Mouse (Mus musculus) cerebellum, postnatal 36 days (tissue): ENCODE results near the gene Rfk.

Experiments
- DNase-seq, 2 experiments: peaks; one replicate each; pipeline ENCODE4 v3.0.0; 2021 to 2022; ENCODE audit warnings: mixed read lengths in 2 of 2

Gene Rfk

GRCm38 (mm10) chr19:17393841-17394591 lies at the start of gene Rfk:
Gene Rfk, plus strand, starts transcription at chr19:17394043.
- DNase-seq, result peak; percentile 91 to 95

- DNase-seq, result no peak
These were observed 49.0 kb upstream of the Rfk start for GRCm38 (mm10) chr19:17344881-17345280.

GRCm38 (mm10) chr19:17346716-17347474 lies 46.9 kb upstream of the Rfk start:
- no peak for DNase-seq

GRCm38 (mm10) chr19:17347852-17348251 lies 46.0 kb upstream of the Rfk start:
- no peak for DNase-seq

- DNase-seq, result no peak
These were observed 40.1 kb upstream of the Rfk start for GRCm38 (mm10) chr19:17353727-17354126.

GRCm38 (mm10) chr19:17354362-17354761 lies 39.5 kb upstream of the Rfk start:
- DNase-seq, result no peak

GRCm38 (mm10) chr19:17354797-17355196 lies 39.0 kb upstream of the Rfk start:
- DNase-seq, result peak; percentile 20 to 43

- DNase-seq, result peak; percentile 11 to 24
These were observed 38.5 kb upstream of the Rfk start for GRCm38 (mm10) chr19:17355361-17355760.

- peak; percentile 76 to 84 for DNase-seq
These were observed 37.6 kb upstream of the Rfk start for GRCm38 (mm10) chr19:17355950-17356867.

- DNase-seq, result no peak
These were observed 36.9 kb upstream of the Rfk start for GRCm38 (mm10) chr19:17356932-17357331.

GRCm38 (mm10) chr19:17357391-17357790 lies 36.5 kb upstream of the Rfk start:
- no peak for DNase-seq

- DNase-seq, result no peak
These were observed 34.4 kb upstream of the Rfk start for GRCm38 (mm10) chr19:17359315-17359890.

GRCm38 (mm10) chr19:17361181-17361580 lies 32.7 kb upstream of the Rfk start:
- DNase-seq, result no peak

- DNase-seq, result peak; percentile 39 to 64
These were observed 29.1 kb upstream of the Rfk start for GRCm38 (mm10) chr19:17364741-17365140.

- no peak for DNase-seq
These were observed 27.3 kb upstream of the Rfk start for GRCm38 (mm10) chr19:17366364-17367090.

GRCm38 (mm10) chr19:17368557-17368956 lies 25.3 kb upstream of the Rfk start:
- DNase-seq, result no peak

- no peak for DNase-seq
These were observed 24.3 kb upstream of the Rfk start for GRCm38 (mm10) chr19:17369581-17369980.

GRCm38 (mm10) chr19:17372701-17373100 lies 21.1 kb upstream of the Rfk start, which contains the start of gene Gcnt1:
Gene Gcnt1, minus strand, starts transcription at chr19:17372844.
- no peak for DNase-seq

GRCm38 (mm10) chr19:17378845-17379244 lies 15.0 kb upstream of the Rfk start:
- DNase-seq, result no peak

- DNase-seq, result no peak
These were observed 13.3 kb upstream of the Rfk start for GRCm38 (mm10) chr19:17380549-17380948.

- DNase-seq, result no peak
These were observed 10.9 kb upstream of the Rfk start for GRCm38 (mm10) chr19:17382807-17383397.
